Mouse (Mus musculus): ENCODE results near the gene Gm20503.

GRCm38 (mm10) chr4:58998688-58999087 is 4.3 kb upstream of the Gm20503 start:
- TF ChIP-seq CTCF (conservative IDR thresholded peaks at IDR 0.05; ENCODE audit: low read length) (no peak), NANOG (IDR thresholded peaks at IDR 0.05; ENCODE audit: borderline replicate concordance, low read length) (no peak)

All from E14TG2a.4 (cell line).